Mouse (Mus musculus) left cerebral cortex, adult 8-10 months (tissue): ENCODE results near the gene Olfr735. TPM values are rescaled to one million over a fixed set of nuclear protein-coding genes. Genes with fewer than 3 reads are reported as not detected.

ENCODE experiments used
- DNase-seq, 2 experiments: peaks; one replicate each; pipeline ENCODE4 v3.0.0; 2022; ENCODE audit warnings: low spot score in 2 of 2
- total RNA-seq, 4 experiments: library from RNA; stranded (reverse); gene quantifications; 2 replicates each; pipeline ENCODE4 v1.2.4; 2022

The Olfr735 gene
- not detected for total RNA-seq

DNA sequence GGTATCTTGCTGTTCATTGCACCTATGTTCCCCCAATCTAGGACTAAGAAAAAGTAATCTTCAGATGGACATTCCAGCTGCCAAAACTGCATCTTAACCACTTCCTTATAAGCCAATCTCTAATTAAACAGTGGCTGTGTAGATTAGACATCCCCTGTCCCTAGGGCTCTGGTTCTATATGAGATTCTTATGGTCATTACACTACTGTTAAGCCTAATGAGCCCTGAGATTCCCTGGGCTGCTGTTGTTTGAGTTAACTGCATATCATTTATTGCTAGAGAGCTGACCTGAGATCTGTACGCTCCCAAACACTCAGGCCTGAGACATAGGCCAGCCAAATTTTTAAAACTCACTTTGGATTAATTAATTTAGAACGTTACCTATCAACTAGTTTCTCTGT lies at the start of gene Olfr735:
Gene Olfr735, minus strand, starts transcription at position 77 of the 400 bp plus-strand sequence.
- no peak for DNase-seq

DNA sequence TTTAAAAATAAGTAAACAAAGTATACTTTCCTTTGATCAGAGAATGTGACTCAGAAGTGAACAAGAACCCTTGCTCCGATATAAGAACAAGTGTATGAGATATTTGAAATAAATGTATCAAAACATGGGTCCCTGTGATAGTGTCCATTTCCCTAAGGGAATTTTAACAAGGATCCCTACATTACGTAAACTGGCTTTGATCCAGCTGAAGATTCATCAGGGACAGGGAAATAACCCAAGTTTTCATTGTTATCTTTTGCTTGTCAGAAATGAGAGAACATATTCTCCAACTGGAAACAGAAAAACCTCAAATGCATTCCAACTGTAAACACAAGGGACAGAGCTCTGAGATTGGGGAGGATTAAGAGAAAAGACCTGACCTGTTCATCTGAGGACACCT lies 32.2 kb upstream of the Olfr735 start, which contains the start of gene Olfr736:
Gene Olfr736, plus strand, starts transcription at position 301 of the 400 bp plus-strand sequence.
- DNase-seq, result no peak

GRCm38 (mm10) chr14:50363561-50363960 lies 14.9 kb upstream of the Olfr735 start:
- DNase-seq, result no peak

GRCm38 (mm10) chr14:50360480-50360879 lies 11.8 kb upstream of the Olfr735 start:
- DNase-seq, result no peak

- no peak for DNase-seq
These were observed 8.9 kb upstream of the Olfr735 start, which contains the start of gene Tlr11 for GRCm38 (mm10) chr14:50357593-50357992. Tlr11 (plus strand) TSS chr14:50357914.

- DNase-seq, result no peak
These were observed 8.1 kb upstream of the Olfr735 start for GRCm38 (mm10) chr14:50356725-50357124.

GRCm38 (mm10) chr14:50352438-50352837 lies 3.8 kb upstream of the Olfr735 start:
- DNase-seq, result no peak

- no peak for DNase-seq
These were observed 22.0 kb downstream of the Olfr735 start, which contains the start of gene Olfr734 for GRCm38 (mm10) chr14:50326661-50327060. Olfr734 (minus strand) TSS chr14:50326761.

- DNase-seq, result no peak
These were observed 47.2 kb downstream of the Olfr735 start, which contains the start of gene Olfr733 for GRCm38 (mm10) chr14:50301422-50301821. Olfr733 (minus strand) TSS chr14:50301522.

Other genes starting within 250 kb of the Olfr735 start
- gene Olfr727, start 225.7 kb downstream of the Olfr735 start, total RNA-seq, result not detected
- not detected for gene Olfr728, start 206.2 kb downstream of the Olfr735 start, total RNA-seq
- not detected for gene Olfr729, start 196.0 kb downstream of the Olfr735 start, total RNA-seq
- gene Olfr730, start 160.7 kb downstream of the Olfr735 start, total RNA-seq, result not detected
- not detected for gene Olfr731, start 107.0 kb downstream of the Olfr735 start, total RNA-seq
- not detected for gene Olfr732, start 64.7 kb downstream of the Olfr735 start, total RNA-seq
- not detected for gene Olfr733, start 47.4 kb downstream of the Olfr735 start, total RNA-seq
- gene Olfr734, start 22.1 kb downstream of the Olfr735 start, total RNA-seq, result not detected
- gene Tlr11, start 9.0 kb upstream of the Olfr735 start, total RNA-seq, result not detected
- not detected for gene Olfr736, start 32.3 kb upstream of the Olfr735 start, total RNA-seq
- not detected for gene Olfr738, start 58.7 kb upstream of the Olfr735 start, total RNA-seq
- not detected for gene Olfr739, start 69.8 kb upstream of the Olfr735 start, total RNA-seq
- not detected for gene Olfr740, start 96.7 kb upstream of the Olfr735 start, total RNA-seq
- gene Olfr741, start 123.9 kb upstream of the Olfr735 start, total RNA-seq, result not detected
- not detected for gene Olfr742, start 154.7 kb upstream of the Olfr735 start, total RNA-seq
- not detected for gene Olfr743, start 173.0 kb upstream of the Olfr735 start, total RNA-seq